Mouse (Mus musculus) heart, postnatal 14 days (tissue): ENCODE measurements around the gene Map7d1. TPM values are rescaled to one million over a fixed set of nuclear protein-coding genes. Genes with fewer than 3 reads are reported as not detected.
A peak's percentile ranks its signal among the peaks of the same experiment; 100 is the strongest.

Source experiments
- DNase-seq, 2 experiments: peaks; one replicate each; pipeline ENCODE4 v3.0.0; 2021 to 2022
- intact Hi-C: fragments of 180-260 bp; cut with DNase I; formaldehyde crosslinking; loops from one replicate; pipeline ENCODE4 v1.15.1; 2025
- total RNA-seq, 2 experiments: library from RNA; stranded (reverse); gene quantifications; 2 replicates each; pipeline ENCODE4 v1.2.3; 2021

Map7d1 gene
- total RNA-seq, 2 experiments from 2014 or later: 242 to 246 TPM

DNA sequence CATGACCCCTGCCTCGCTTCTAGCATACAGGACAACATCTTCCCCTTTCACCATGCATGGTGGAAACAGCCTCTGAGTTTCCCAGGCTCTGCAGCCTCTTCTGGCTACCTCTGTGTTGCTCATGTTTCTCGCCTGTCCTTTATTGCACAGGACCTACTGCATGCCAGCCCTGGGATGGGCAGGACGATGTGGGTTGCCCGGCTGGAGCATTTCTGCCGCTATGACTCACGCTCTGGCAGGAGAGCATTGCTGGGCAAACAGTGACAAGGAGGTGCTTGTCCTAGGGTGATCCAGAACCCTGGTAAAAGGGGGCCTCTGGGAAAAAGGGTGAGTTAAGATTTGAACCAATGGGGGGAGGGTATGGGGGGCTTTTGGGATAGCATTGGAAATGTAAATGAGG lies 38.4 kb downstream of the Map7d1 start:
- no peak for DNase-seq
- intact Hi-C loops: no loop called here

DNA sequence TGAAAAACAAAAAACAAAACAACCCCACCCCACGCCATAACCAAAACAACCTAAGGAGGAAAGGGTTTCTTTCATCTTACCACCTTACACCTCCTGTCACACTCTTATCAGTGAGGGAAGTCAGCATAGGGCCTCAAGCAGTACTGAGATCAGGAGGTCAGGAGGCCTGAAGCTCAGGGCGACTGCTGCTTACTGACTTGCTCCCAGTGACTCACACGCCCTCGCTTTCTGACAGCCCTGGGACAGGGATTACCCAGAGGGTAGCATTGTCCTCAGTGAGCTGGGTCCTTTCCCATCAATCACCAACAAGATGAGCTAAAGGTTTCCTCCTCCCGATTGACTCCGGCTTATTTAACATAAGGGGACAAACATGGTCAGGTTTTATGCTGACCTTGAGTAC lies 49.1 kb downstream of the Map7d1 start:
- no peak for DNase-seq
- intact Hi-C loops: no loop called here

DNA sequence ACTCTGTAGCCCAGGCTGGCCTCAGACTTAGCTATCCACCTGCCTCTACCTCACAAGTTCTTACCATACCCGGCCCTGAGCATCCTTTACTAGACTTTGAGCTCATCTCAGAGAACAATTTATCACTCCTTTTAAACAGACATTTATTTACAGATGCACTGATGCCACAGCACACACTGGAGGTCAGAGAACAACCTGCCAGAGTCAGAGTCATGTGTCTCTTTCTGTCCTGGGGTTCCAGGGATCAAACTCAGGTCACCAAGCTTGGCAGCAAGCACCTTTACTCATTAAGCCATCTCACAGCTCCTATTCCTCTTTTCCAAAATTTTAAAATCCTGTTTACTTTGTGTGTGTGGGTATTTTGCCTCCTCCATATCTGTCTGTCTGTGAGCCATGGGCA lies 50.8 kb downstream of the Map7d1 start:
- DNase-seq: no peak
- intact Hi-C loops: no loop called here

DNA sequence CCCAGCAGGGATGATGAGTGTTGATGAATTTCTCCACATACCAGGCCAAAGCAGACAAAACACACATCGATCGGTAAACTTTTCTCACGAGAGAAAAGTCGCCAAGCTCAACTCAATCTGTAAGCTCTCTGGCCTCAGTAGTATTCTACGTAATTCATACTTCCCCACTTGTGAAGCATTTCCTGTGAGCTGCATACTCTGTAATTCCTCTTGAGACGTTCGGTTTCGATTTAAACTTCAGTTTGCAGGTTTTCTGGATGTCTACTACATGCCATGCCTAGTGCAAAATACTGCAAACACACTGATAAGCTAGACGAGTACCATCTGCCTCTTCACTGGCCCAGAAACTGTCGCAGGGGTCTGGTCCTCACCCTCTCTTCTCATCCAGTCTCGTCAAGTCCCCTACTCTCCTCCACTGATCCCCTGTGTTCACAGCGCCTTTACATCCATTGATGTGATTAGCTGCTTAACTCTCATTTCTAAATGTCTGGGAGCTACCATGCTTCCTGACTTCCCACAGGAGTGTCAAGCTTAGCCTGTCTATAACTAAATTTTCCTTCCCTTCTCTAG lies 51.4 kb downstream of the Map7d1 start:
- no peak for DNase-seq
- intact Hi-C loops: no loop called here

DNA sequence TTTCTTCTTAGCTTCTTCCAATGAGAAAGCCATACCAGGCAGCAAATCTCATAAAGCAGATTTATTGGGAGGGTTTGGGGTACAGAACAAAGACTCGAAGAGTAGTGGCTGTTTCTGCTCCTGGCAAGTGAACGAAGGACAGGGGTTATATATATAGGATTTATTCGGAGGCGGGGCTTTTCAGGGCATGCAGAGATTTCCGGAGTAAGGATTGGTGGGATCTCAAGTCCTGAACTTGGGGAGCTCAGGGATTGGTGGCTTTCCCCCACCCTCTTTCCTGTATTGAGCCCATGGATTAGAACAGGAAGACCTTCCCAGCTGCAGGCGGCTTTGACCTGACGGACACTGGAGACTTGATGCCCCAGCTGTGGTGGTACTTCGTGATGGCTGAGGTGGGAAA lies 52.1 kb downstream of the Map7d1 start:
- DNase-seq: no peak
- intact Hi-C loops: no loop called here

DNA sequence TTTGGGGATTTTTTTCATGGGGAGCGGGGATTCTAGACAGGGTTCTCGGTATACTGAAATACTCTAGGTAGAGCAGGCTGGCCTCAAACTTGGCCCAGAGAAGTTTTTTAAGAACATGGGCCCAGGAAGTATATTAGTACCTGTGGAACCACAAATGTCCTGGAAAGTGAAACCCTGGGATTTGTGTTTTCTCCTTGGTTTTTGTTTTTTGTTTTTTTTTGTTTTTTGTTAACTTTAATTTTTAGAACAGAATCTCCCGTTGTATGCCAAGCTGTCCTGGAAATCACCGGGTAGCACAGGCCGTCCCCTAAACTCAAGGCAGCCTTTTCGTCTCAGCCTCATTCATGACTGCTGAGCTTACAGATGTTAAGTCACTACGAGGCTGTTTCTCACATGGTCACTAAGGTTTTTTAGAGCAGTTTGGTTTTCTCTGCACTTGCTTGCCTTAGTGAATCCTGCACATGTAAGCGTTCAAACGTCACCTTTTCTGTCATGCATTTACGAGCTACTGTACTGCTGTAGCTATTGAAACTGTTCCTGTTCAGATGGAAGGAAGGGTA lies 52.7 kb downstream of the Map7d1 start:
- intact Hi-C loops: no loop called here
- no peak for DNase-seq

DNA sequence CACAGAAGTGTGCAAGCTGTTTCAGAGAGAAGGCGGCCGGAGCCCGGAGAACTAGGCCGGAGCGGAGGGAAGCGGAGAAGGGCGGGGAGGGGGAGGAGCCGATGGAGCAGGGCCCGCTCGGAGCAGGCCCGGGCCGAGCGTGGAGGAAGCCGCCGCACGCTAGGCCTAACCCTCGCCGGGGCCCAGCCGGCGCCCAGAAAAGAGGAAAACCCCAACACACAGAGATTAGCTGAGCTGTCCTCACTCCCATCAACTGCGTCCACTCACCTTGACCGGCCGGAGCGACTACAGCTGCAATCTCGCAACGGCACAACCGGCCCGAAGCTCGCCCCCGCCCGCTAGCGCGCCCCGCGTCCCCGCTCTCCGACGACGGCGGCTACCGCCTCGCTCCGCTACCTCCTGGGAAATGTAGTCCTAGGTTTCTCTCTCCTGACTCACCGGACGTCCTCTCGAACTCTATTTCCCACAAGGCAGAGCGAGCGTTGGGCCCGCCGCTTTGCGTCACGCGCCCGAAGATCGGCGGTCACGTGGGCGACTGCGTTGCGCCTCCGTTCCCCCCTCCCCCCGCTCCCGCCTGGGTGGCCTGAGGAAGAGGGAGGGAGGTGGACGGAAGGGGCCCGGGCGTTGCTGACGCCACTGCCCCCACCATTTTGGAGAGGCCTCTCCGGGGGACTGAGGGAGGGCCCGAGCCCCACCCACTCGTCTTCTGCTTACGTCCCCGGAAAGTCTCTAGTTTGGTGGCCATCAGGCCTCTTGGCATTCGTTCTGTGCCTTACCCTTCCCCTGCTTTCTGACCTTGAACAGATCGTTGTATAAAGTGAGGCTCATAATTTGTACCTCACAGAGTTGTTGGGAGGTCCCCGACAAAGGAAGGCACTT lies 53.6 kb downstream of the Map7d1 start, which contains the start of gene Thrap3:
Gene Thrap3, minus strand, starts transcription at position 458 of the 879 bp plus-strand sequence.
- intact Hi-C loops: no loop called here
- peak; percentile 99 for DNase-seq

DNA sequence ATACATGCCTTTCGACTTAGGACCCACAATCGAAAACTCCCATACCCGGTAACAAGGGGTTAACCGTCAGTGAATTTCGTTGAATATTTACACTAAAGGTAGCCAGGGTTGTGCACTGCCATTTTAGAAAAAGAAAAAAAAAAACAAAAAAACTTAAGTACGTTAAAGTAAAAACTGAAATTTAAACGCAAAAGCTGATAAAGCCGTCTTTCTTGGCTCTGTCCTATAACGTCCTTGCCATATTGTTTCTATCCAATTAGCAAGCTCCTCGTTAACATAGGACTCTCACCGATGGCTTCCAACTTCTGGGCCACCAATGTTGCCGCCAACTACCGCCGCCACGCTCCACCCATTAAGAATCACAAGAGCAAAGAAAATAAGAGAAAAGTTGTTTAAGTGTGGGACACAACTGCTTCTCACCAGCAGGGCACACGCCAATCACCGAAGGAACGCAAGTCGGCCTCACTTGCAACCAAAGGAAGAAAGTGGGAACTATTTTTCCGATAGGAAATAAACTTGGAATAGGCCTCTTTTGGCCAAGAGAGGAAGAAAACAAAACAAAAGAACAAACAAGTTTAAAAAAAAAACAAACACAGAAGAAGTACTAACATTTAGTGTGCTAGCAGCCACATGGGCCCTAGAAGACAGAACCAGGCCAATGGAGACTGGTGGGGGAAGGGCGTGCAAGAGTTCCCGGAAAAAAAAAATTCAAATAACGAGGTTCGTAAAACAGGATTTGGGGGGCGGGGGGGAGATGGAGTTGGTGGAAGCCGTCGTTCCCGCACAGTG lies 54.4 kb downstream of the Map7d1 start:
- peak; percentile 35 to 49 for DNase-seq
- intact Hi-C loops: no loop called here

DNA sequence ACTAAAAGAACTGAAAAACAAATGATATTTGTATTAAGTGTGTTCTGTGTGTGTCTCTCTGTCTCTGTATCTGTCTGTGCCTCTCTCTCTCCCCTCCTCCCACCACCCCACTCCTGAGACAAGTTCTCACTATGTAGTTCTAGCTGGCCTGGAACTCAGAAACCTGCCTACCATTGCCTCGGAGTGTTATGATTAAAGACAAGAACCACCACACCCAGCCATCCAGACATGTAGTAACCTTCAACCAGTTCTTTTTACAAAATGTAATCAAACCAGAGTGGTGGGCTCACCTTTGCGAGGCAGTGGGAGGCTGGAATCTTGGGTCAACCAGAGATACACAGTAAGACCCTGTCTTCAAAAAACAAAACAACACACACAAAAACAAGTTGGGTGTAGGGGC lies 55.5 kb downstream of the Map7d1 start:
- no peak for DNase-seq
- intact Hi-C loops: no loop called here

DNA sequence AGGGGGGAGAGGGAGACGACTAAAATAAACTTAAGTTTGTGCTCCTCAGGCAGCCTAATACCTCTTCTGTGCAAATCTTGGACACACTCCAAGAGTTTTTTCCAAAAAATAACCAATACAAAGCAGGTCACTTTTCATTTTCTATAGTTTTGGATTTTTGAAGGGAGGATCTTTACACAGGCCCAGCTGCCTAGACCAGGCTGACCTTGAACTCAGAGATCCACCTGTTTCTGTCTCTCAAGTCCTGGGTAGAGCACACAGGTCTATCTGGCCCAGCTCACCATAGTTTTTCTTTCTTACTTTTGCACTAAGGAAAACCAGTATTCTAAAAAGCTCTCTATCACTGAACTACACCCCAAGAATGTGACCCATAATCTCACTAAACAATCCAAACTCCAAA lies 56.1 kb downstream of the Map7d1 start:
- DNase-seq: no peak
- intact Hi-C loops: no loop called here

DNA sequence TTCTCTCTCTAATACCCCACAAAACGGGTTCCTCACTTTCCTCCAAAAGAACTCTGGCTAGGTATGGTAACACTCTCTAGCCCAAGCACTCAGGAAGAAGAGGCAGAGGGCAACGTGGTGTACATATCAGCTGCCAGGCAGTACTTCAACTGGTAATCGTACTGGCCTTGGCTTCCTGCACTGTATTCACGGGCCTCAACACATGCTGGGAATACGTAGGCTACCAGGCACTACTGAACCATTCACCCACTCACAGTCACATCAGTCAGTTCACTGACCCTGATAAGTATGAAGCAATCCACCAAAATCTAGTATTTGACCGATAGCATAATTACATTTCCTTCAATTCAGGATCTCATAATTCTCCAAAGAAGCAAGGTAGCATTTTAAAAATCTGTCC lies 56.6 kb downstream of the Map7d1 start:
- intact Hi-C loops: no loop called here
- DNase-seq: no peak

DNA sequence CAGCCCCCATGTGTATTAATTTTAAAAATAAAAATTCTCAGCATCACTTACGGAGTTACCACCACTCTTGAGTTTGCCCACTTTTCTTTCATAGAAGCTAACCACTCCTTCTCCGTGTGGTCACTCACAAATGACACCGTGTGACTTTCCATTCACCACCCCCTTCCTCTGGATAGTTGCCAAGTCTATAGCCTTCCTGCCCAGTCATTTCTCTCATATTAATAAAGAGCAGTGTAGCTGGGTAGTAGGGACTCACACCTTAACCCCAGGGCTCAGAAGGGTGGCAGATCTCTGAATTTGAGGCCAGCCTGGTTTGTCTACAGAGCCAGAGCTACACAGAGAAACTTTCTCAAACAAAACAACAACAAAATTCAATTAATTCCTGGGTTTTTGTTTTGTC lies 58.7 kb downstream of the Map7d1 start:
- intact Hi-C loops: no loop called here
- DNase-seq: peak in 1 of 2 experiments; percentile 30

DNA sequence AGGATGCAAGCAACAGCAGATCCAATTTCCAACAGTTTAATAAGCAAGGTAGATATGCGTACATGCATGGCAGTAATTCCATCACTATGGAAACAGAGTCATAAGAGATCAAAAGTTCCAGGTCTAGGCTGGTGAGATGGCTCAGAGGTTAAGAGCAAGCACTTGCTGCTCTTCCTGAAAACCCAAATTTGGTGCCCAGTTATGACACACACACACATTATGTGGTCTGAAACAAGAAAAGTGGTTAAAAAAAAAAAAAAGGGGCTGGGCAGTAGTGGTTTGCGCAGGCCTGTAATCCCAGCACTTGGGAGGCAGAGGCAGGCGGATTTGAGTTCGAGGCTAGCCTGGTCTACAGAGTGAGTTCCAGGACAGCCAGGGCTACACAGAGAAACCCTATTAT lies 61.2 kb downstream of the Map7d1 start:
- DNase-seq: no peak
- intact Hi-C loops: no loop called here

DNA sequence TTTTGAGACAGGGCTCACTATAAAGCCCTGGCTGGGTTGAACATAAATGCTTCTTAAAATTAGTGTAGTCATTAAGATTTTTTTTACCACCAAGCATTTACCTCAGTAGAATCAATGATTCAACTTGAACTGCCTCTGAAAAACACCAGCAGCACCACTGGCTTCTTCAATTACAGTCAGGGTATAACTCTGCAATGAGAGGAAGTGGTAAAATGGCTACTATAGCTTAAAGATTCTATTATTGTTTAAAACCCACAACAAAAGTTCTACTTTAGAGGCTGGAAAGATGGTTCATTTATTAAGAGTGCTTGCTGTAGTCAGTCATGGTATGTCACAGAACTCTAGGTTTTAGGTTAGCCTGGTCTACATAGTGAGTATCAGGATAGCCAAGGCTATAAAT lies 61.9 kb downstream of the Map7d1 start:
- intact Hi-C loops: no loop called here
- no peak for DNase-seq

DNA sequence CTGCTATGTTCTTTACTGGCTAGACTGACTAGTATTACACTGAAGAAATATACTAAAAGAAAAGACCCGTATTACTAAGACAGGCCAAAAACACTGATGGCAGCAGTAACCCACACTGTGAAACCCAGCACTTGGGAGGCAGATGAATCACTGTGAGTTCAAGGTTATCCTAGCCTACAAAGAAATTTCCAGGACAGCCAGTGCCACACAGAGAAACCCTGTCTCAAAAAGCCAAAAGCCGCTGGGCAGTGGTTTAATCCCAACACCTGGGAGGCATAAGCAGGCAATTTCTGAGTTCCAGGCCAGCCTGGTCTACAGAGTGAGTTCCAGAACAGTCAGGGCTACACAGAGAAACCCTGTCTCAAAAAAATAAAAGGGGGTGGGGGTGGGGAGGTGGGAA lies 65.5 kb downstream of the Map7d1 start:
- intact Hi-C loops: no loop called here
- no peak for DNase-seq

DNA sequence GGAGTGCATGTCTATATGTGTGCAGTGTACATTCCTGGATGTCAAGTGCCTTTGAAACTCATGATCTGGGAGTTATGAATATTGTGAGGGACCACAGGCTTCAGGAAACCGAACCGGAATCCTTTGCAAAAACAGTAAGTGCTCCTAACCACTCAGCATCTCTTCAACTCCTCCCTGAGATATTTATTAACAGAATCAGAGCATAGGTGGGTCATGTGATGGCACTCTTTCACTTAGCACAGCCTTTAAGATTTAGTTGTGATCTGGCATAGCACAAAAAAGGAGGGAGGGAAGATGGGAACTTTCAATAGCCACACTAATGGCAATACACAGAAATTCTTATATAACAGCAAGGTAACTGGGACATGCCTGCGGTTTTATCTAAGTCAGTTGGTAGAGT lies 69.0 kb downstream of the Map7d1 start:
- intact Hi-C loops: no loop called here
- DNase-seq: no peak

DNA sequence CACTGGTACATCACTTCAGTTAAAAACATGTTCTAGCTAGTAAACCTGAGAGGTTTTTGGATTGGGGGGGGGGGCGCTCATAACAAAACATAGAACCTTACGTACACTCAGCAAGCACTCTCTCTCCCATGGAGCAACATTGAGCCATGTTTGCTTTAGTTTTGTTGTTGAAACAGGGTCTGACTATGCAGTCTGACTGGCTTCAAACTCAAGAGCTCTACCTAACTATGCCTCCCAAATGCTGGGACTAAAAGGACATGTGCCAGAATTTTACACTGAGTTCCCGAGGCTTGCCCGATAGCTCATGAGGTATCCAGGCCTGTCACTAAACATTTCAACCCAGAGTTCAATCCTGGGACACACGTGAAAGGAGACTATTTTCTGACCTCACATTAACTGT lies 73.1 kb downstream of the Map7d1 start:
- no peak for DNase-seq
- intact Hi-C loops: loop anchor here (2.0 kb wide), 1 partner anchor 80 kb away; the partner anchor contains the start of gene Trappc3
